8 mouse cellular contexts compared by ENCODE assay signal in the genomic region with DNA sequence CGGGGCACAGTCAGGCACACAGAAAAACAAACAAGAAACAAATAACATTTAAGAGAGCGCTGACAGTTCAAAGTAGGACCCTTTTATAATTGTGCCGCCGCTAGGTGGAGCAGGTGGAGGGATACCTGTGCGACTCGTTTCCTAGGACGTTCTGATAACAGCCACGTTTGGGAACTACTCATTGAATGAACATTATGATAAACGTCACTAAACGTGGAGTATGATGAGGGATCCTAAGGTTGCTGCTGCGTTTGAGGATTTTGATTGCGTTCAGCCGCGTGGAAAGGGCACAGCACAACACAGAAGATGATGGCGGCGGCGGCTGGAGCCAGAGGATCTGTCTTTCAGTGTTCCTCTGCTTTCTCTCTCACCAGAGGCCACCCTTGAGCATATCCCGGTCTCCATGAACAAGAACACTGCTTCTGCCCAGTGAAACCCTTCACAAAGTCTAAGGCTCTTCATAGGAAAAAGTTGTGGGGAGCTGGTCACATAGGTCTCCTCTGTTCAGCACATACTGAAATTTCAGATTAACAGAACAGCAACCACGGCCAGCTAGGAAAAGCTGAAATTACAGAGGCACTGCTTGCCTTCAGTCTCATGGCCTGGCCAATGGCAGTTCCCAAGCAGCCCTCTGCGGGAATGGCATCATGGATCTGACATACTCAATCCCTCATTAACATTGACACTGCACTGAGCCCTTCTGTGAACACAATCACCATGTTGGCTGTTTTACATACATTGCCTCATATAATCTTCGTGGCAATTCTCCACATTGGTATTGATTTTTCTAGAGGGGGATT. TPM values are rescaled to one million over a fixed set of nuclear protein-coding genes. Genes with fewer than 3 reads are reported as not detected.
DNase-seq lines count a peak whose midpoint lies in the region; ATAC-seq and TF ChIP-seq lines count a peak whose summit lies in the region.

No protein-coding gene starts in this region.

- no peaks in the 10 kb centered on the region for H3K27me3 ChIP-seq in forebrain, postnatal 0 days (ENCODE audit: insufficient read depth, low read length)
- H3K27me3 ChIP-seq in midbrain, embryonic 13.5 days, result no peaks in the 10 kb centered on the region

- H3K27ac ChIP-seq in forebrain, postnatal 0 days (ENCODE audit: low read depth, low read length), result no peak overlapping the region
- 0 out of 2 replicates have a peak overlapping the region, but pooled peaks have one; percentile 35 for H3K27ac ChIP-seq in midbrain, embryonic 13.5 days

- no peaks in the 10 kb centered on the region for H3K4me1 ChIP-seq in forebrain, postnatal 0 days (ENCODE audit: insufficient read depth)
- 0 out of 2 replicates have a peak, but pooled peaks cover 6% of the 10 kb centered on the region for H3K4me1 ChIP-seq in midbrain, embryonic 13.5 days (replicated peaks)

- DNase-seq in NIH3T3 (ENCODE audit: low read depth), result peak; percentile 2
- DNase-seq in cerebellum, adult 18-20 months, result peak; percentile 78 to 80
- peak; percentile 71 for DNase-seq in forebrain, postnatal 0 days
- DNase-seq in kidney, adult 18-20 months, result peak; percentile 64
- DNase-seq in left cerebral cortex, postnatal 36 days (ENCODE audit: low spot score in 2 of 2), result peak; percentile 58 to 59
- DNase-seq in testis, postnatal 10 days (ENCODE audit: low spot score), result peak; percentile 70
- no peak for DNase-seq in gastrocnemius, adult 18-20 months (ENCODE audit: low spot score)

- H3K4me3 ChIP-seq in forebrain, postnatal 0 days (ENCODE audit: low read depth, low read length), result peak overlapping the region; percentile 33
- peak overlapping the region; percentile 43 for H3K4me3 ChIP-seq in midbrain, embryonic 13.5 days (replicated peaks)

- peak; percentile 73 for ATAC-seq in forebrain, postnatal 0 days
- peak; percentile 89 for ATAC-seq in midbrain, embryonic 13.5 days

- 13% methylated on average over 21 of the region's 21 CpGs for WGBS in forebrain, postnatal 0 days
- WGBS in midbrain, embryonic 13.5 days, result 11% methylated on average over 21 of the region's 21 CpGs

- TF ChIP-seq CTCF in forebrain, postnatal 0 days (IDR thresholded peaks at IDR 0.05; ENCODE audit: low read depth), result peak; percentile 74

- H3K9ac ChIP-seq in forebrain, postnatal 0 days, result peak overlapping the region; percentile 23; the same call in 1 of the 2 replicates
- 0 out of 2 replicates have a peak overlapping the region, but pooled peaks have one; percentile 56 for H3K9ac ChIP-seq in midbrain, embryonic 13.5 days (replicated peaks)

- intact Hi-C loops in left cerebral cortex, postnatal 36 days (cut with DNase I), result loop anchor here (2.0 kb wide), 1 partner anchor 227 kb away; no protein-coding TSS in a partner anchor

- no peaks in the 10 kb centered on the region for H3K9me3 ChIP-seq in forebrain, postnatal 0 days (ENCODE audit: low read length)
- H3K9me3 ChIP-seq in midbrain, embryonic 13.5 days, result no peaks in the 10 kb centered on the region

- H3K4me2 ChIP-seq in forebrain, postnatal 0 days (ENCODE audit: low read depth), result peak overlapping the region; percentile 55
- peak overlapping the region; percentile 54 for H3K4me2 ChIP-seq in midbrain, embryonic 13.5 days (replicated peaks)

- no peaks in the 10 kb centered on the region for H3K36me3 ChIP-seq in forebrain, postnatal 0 days (ENCODE audit: insufficient read depth)
- no peaks in the 10 kb centered on the region for H3K36me3 ChIP-seq in midbrain, embryonic 13.5 days

RNA-seq across cellular contexts. Expression of a gene that starts 55.5 kb away (rescaled TPM):
- total RNA-seq in forebrain, postnatal 0 days (2014; rRNA removed), result 9.6 and 12.9 TPM in 2 replicates
- 1.7 and 2.0 TPM in 2 replicates for polyA plus RNA-seq in forebrain, postnatal 0 days (2015; fragmentation: Nextera tagmentation; extraction: Ambion mirVana)
- total RNA-seq in left cerebral cortex, postnatal 36 days (2021), result 10 to 100 TPM; 20.0 to 20.3 TPM
- polyA plus RNA-seq in midbrain, embryonic 13.5 days (2015; fragmentation: Nextera tagmentation; extraction: Ambion mirVana), result 2.0 and 2.8 TPM in 2 replicates
- under 1 TPM; 0.07 to 0.59 TPM for total RNA-seq in gastrocnemius, adult 18-20 months (2021)
